Mouse (Mus musculus) ES-E14 (cell line): ENCODE results near the gene Rbl1.

Experiments
- CHD2 ChIP-seq: IDR thresholded peaks from 2 replicates; pipeline ENCODE4 v1.6.1; 2014; ENCODE audit warnings: mild to moderate bottlenecking, low read depth, low read length, inconsistent platforms
- HCFC1 ChIP-seq: IDR thresholded peaks from 2 replicates; pipeline ENCODE4 v1.6.1; 2012; ENCODE audit warnings: low read length, inconsistent platforms, borderline replicate concordance; ENCODE audit not compliant: insufficient read depth
- ZC3H11A ChIP-seq: IDR thresholded peaks from 2 replicates; pipeline ENCODE4 v1.6.1; 2012; ENCODE audit warnings: low read depth, mild to moderate bottlenecking, inconsistent platforms, low read length, borderline replicate concordance
- ZNF384 ChIP-seq: IDR thresholded peaks from 2 replicates; pipeline ENCODE4 v1.6.1; 2012; ENCODE audit warnings: low read depth, low read length, inconsistent platforms

DNA sequence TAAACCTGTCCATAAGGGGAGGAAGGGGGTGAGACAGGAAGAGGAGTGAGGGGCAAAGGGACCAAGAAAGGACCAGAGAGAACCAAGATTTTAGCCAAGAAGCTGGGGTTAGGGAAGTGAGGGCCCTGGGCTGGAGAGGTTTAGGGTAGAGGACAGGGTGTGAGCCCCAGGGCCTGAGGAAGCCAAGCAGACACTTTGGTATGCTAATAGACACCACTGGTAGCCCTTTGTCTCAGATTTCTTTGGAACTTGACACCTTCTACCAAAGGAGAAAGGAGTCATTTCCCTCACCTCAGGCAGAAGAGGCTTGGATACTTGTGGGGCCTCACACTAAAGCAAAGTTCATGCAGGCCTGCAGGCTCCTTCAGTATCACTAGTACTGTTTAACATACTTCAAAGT, 43.8 kb upstream of the Rbl1 start:
- TF ChIP-seq ZC3H11A (no peak), CHD2 (no peak), HCFC1 (no peak), ZNF384 (no peak)
